Mouse (Mus musculus): ENCODE results near the gene Reln. TPM values are rescaled to one million over a fixed set of nuclear protein-coding genes. Genes with fewer than 3 reads are reported as not detected.

Gene Reln
- polyA plus RNA-seq, 1 experiment from 2014 or later: 2.8 TPM

- Histone ChIP-seq H3K9me3 (ENCODE audit: control insufficient read depth, low read length) (no peaks in the 10 kb centered on the region), H3K36me3 (ENCODE audit: control insufficient read depth, insufficient read depth, low read length) (no peaks in the 10 kb centered on the region), H3K27ac (replicated peaks in 1 of 2; ENCODE audit: control insufficient read depth in 1 of 2, insufficient read depth in 1 of 2, low read depth in 2 of 2, low read length in 2 of 2) (no peak overlapping the region), H3K4me3 (ENCODE audit: control insufficient read depth in 1 of 2, insufficient read depth in 1 of 2, low read depth in 1 of 2, low read length in 2 of 2) (no peak overlapping the region), H3K9ac (ENCODE audit: low read length) (no peak overlapping the region), H3K4me1 (ENCODE audit: control insufficient read depth in 2 of 2, insufficient read depth in 2 of 2, low read length in 2 of 2) (no peaks in the 10 kb centered on the region; a peak in 1 of 4 replicates), H3K4me2 (ENCODE audit: low read length) (no peak overlapping the region), H3K27me3 (ENCODE audit: control insufficient read depth, insufficient read depth, low read length) (no peaks in the 10 kb centered on the region)
- WGBS: 30% methylated on average over 5 of the region's 5 CpGs
- ATAC-seq (ENCODE audit: insufficient number of reproducible peaks, insufficient read depth, low FRiP score, low read depth): no peak
Measured at GRCm38 (mm10) chr5:21973266-21974010, 371.1 kb downstream of the Reln start.

- no peaks in the 10 kb centered on the region for H3K4me1 ChIP-seq (ENCODE audit: control insufficient read depth in 2 of 2, insufficient read depth in 2 of 2, low read length in 2 of 2)
- no peak overlapping the region for H3K27ac ChIP-seq (replicated peaks in 1 of 2; ENCODE audit: control insufficient read depth in 1 of 2, insufficient read depth in 1 of 2, low read depth in 2 of 2, low read length in 2 of 2)
- no peak overlapping the region for H3K4me2 ChIP-seq (ENCODE audit: low read length)
- no peak overlapping the region for H3K4me3 ChIP-seq (ENCODE audit: control insufficient read depth in 1 of 2, insufficient read depth in 1 of 2, low read depth in 1 of 2, low read length in 2 of 2)
- H3K36me3 ChIP-seq (ENCODE audit: control insufficient read depth, insufficient read depth, low read length): no peaks in the 10 kb centered on the region
- ATAC-seq (ENCODE audit: insufficient number of reproducible peaks, insufficient read depth, low FRiP score, low read depth): no peak
- no peak overlapping the region for H3K9ac ChIP-seq (ENCODE audit: low read length)
- no peaks in the 10 kb centered on the region for H3K9me3 ChIP-seq (ENCODE audit: control insufficient read depth, low read length)
- 90% methylated on average over 1 of the region's 1 CpGs for WGBS
- H3K27me3 ChIP-seq (ENCODE audit: control insufficient read depth, insufficient read depth, low read length): no peaks in the 10 kb centered on the region
Measured at GRCm38 (mm10) chr5:21961796-21962195, 382.7 kb downstream of the Reln start.

DNA sequence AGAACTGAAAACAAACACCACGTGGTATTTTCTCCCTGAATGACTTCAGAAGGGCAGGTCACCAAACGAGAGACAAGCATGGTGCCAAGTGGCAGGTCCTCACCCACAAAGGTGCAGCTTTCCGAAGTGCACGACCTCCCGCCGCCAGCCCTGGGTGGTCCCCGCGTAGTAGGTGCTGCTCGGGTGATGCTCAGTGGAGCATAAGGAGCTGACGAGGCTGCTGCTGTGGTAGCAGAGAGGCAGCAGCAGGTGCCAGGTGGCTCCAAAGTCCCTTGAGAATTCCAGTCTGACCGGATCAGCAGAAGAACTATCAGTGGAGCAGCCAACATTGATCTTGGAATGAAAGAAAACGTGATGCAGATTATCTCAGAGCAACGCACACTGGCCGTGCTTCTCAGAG lies 384.4 kb downstream of the Reln start:
- no peak overlapping the region for H3K4me3 ChIP-seq (ENCODE audit: control insufficient read depth in 1 of 2, insufficient read depth in 1 of 2, low read depth in 1 of 2, low read length in 2 of 2)
- no peaks in the 10 kb centered on the region for H3K27me3 ChIP-seq (ENCODE audit: control insufficient read depth, insufficient read depth, low read length)
- no peak overlapping the region for H3K4me2 ChIP-seq (ENCODE audit: low read length)
- WGBS: 79% methylated on average over 14 of the region's 14 CpGs
- H3K9ac ChIP-seq (ENCODE audit: low read length): no peak overlapping the region
- ATAC-seq (ENCODE audit: insufficient number of reproducible peaks, insufficient read depth, low FRiP score, low read depth): no peak
- H3K36me3 ChIP-seq (ENCODE audit: control insufficient read depth, insufficient read depth, low read length): no peaks in the 10 kb centered on the region
- H3K4me1 ChIP-seq (ENCODE audit: control insufficient read depth in 2 of 2, insufficient read depth in 2 of 2, low read length in 2 of 2): no peaks in the 10 kb centered on the region
- no peaks in the 10 kb centered on the region for H3K9me3 ChIP-seq (ENCODE audit: control insufficient read depth, low read length)
- no peak overlapping the region for H3K27ac ChIP-seq (replicated peaks in 1 of 2; ENCODE audit: control insufficient read depth in 1 of 2, insufficient read depth in 1 of 2, low read depth in 2 of 2, low read length in 2 of 2)

- WGBS: 81% methylated on average over 4 of the region's 4 CpGs
- Histone ChIP-seq H3K27ac (replicated peaks in 1 of 2; ENCODE audit: control insufficient read depth in 1 of 2, insufficient read depth in 1 of 2, low read depth in 2 of 2, low read length in 2 of 2) (no peak overlapping the region), H3K4me1 (ENCODE audit: control insufficient read depth in 2 of 2, insufficient read depth in 2 of 2, low read length in 2 of 2) (no peaks in the 10 kb centered on the region), H3K9ac (ENCODE audit: low read length) (no peak overlapping the region), H3K4me2 (ENCODE audit: low read length) (no peak overlapping the region), H3K36me3 (ENCODE audit: control insufficient read depth, insufficient read depth, low read length) (no peaks in the 10 kb centered on the region), H3K4me3 (ENCODE audit: control insufficient read depth in 1 of 2, insufficient read depth in 1 of 2, low read depth in 1 of 2, low read length in 2 of 2) (no peak overlapping the region), H3K27me3 (ENCODE audit: control insufficient read depth, insufficient read depth, low read length) (no peaks in the 10 kb centered on the region), H3K9me3 (ENCODE audit: control insufficient read depth, low read length) (no peaks in the 10 kb centered on the region)
- no peak for ATAC-seq (ENCODE audit: insufficient number of reproducible peaks, insufficient read depth, low FRiP score, low read depth)
Measured at GRCm38 (mm10) chr5:21957586-21957985, 386.9 kb downstream of the Reln start.

- WGBS: 81% methylated on average over 4 of the region's 4 CpGs
- Histone ChIP-seq H3K9me3 (ENCODE audit: control insufficient read depth, low read length) (no peaks in the 10 kb centered on the region), H3K4me1 (ENCODE audit: control insufficient read depth in 2 of 2, insufficient read depth in 2 of 2, low read length in 2 of 2) (no peaks in the 10 kb centered on the region), H3K36me3 (ENCODE audit: control insufficient read depth, insufficient read depth, low read length) (no peaks in the 10 kb centered on the region), H3K27me3 (ENCODE audit: control insufficient read depth, insufficient read depth, low read length) (no peaks in the 10 kb centered on the region), H3K27ac (replicated peaks in 1 of 2; ENCODE audit: control insufficient read depth in 1 of 2, insufficient read depth in 1 of 2, low read depth in 2 of 2, low read length in 2 of 2) (no peak overlapping the region), H3K4me3 (ENCODE audit: control insufficient read depth in 1 of 2, insufficient read depth in 1 of 2, low read depth in 1 of 2, low read length in 2 of 2) (no peak overlapping the region), H3K9ac (ENCODE audit: low read length) (no peak overlapping the region), H3K4me2 (ENCODE audit: low read length) (no peak overlapping the region)
- no peak for ATAC-seq (ENCODE audit: insufficient number of reproducible peaks, insufficient read depth, low FRiP score, low read depth)
Measured at GRCm38 (mm10) chr5:21957061-21957460, 387.4 kb downstream of the Reln start.

DNA sequence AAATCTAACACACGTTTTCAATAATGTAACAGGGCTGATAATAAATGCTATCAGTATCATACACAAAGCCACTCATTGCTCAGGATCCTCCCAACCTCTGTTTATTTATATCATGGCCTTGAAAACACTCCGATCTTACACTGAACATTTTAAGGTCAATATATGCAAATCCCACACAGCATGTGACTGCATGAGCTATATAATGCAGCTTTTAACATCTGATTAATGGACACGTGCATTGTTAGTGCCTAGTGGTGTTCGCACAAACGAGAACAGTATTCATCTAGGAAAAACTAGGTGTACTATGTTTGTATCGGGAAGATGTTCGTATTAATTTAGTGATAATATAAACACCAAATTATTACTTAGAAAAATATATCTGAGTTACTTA lies 395.0 kb downstream of the Reln start:
- no peak for ATAC-seq (ENCODE audit: insufficient number of reproducible peaks, insufficient read depth, low FRiP score, low read depth)
- 81% methylated on average over 7 of the region's 7 CpGs for WGBS
- no peaks in the 10 kb centered on the region for H3K9me3 ChIP-seq (ENCODE audit: control insufficient read depth, low read length)
- H3K4me3 ChIP-seq (ENCODE audit: control insufficient read depth in 1 of 2, insufficient read depth in 1 of 2, low read depth in 1 of 2, low read length in 2 of 2): no peak overlapping the region
- no peaks in the 10 kb centered on the region for H3K4me1 ChIP-seq (ENCODE audit: control insufficient read depth in 2 of 2, insufficient read depth in 2 of 2, low read length in 2 of 2)
- H3K27me3 ChIP-seq (ENCODE audit: control insufficient read depth, insufficient read depth, low read length): no peaks in the 10 kb centered on the region
- H3K4me2 ChIP-seq (ENCODE audit: low read length): no peak overlapping the region
- H3K9ac ChIP-seq (ENCODE audit: low read length): no peak overlapping the region
- H3K36me3 ChIP-seq (ENCODE audit: control insufficient read depth, insufficient read depth, low read length): no peaks in the 10 kb centered on the region
- no peak overlapping the region for H3K27ac ChIP-seq (replicated peaks in 1 of 2; ENCODE audit: control insufficient read depth in 1 of 2, insufficient read depth in 1 of 2, low read depth in 2 of 2, low read length in 2 of 2)

DNA sequence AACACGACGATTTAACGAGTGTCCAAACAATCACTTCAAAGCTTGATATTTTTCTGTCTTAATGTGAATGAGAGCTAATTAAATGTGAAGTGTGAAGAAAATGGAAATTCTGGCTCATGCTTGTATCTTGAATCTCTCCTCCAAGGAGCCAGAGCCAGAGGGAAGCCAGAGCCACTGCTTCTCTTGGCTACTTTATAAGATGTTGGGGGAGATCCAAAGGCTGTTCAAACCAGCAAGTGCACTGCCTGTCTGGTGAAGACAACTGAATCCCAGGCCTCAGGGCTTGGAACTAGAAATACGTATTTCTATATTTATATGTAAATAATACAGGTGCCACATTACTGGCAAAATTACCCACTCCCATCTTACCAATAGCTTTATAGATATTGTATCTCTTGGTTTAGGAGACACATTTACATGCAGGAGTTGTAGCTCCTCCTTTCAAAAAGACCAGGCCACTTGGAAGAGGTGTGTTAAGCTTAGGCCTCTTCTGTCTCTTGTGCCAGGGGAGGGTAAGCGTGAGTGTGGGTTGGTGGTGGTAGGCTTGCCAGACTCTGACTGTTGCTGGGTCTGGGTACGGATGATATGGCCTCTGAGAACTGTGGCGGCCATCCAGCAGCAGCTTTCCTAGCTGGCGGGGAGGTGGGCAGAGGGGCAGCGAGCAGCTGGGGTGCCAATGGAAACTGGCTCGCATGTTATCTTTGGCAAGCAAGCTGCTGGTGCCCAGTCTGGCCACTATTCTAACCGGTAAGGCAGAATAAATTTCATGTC lies 395.6 kb downstream of the Reln start:
- Histone ChIP-seq H3K4me2 (ENCODE audit: low read length) (no peak overlapping the region), H3K9ac (ENCODE audit: low read length) (no peak overlapping the region), H3K36me3 (ENCODE audit: control insufficient read depth, insufficient read depth, low read length) (no peaks in the 10 kb centered on the region), H3K4me3 (ENCODE audit: control insufficient read depth in 1 of 2, insufficient read depth in 1 of 2, low read depth in 1 of 2, low read length in 2 of 2) (no peak overlapping the region), H3K27ac (replicated peaks in 1 of 2; ENCODE audit: control insufficient read depth in 1 of 2, insufficient read depth in 1 of 2, low read depth in 2 of 2, low read length in 2 of 2) (no peak overlapping the region), H3K4me1 (ENCODE audit: control insufficient read depth in 2 of 2, insufficient read depth in 2 of 2, low read length in 2 of 2) (no peaks in the 10 kb centered on the region), H3K9me3 (ENCODE audit: control insufficient read depth, low read length) (no peaks in the 10 kb centered on the region), H3K27me3 (ENCODE audit: control insufficient read depth, insufficient read depth, low read length) (no peaks in the 10 kb centered on the region)
- WGBS: 85% methylated on average over 11 of the region's 11 CpGs
- ATAC-seq (ENCODE audit: insufficient number of reproducible peaks, insufficient read depth, low FRiP score, low read depth): no peak
